Mouse (Mus musculus): ENCODE data around the gene Tmcc1. TPM values are rescaled to one million over a fixed set of nuclear protein-coding genes. Genes with fewer than 3 reads are reported as not detected.
A peak's percentile ranks its signal among the peaks of the same experiment; 100 is the strongest.

Tmcc1 gene
- polyA plus RNA-seq, 1 experiment from 2014 or later = 12.6 TPM

GRCm38 (mm10) chr6:116141696-116142095, 51.6 kb downstream of the Tmcc1 start:
- peak overlapping the region; percentile 8; the same call in 1 of the 2 replicates for H3K4me2 ChIP-seq (ENCODE audit: low read length)
- H3K36me3 ChIP-seq (ENCODE audit: control insufficient read depth, insufficient read depth, low read length) = no peaks in the 10 kb centered on the region
- H3K4me3 ChIP-seq (ENCODE audit: control insufficient read depth in 1 of 2, insufficient read depth in 1 of 2, low read depth in 1 of 2, low read length in 2 of 2) = no peak overlapping the region
- 46% methylated on average over 2 of the region's 2 CpGs for WGBS
- H3K27ac ChIP-seq (replicated peaks in 1 of 2; ENCODE audit: control insufficient read depth in 1 of 2, insufficient read depth in 1 of 2, low read depth in 2 of 2, low read length in 2 of 2) = peak overlapping the region in 1 of 2 experiments; percentile 55; a peak in 2 of 4 replicates
- no peaks in the 10 kb centered on the region for H3K9me3 ChIP-seq (ENCODE audit: control insufficient read depth, low read length)
- ATAC-seq (ENCODE audit: insufficient number of reproducible peaks, insufficient read depth, low FRiP score, low read depth) = no peak
- no peaks in the 10 kb centered on the region for H3K27me3 ChIP-seq (ENCODE audit: control insufficient read depth, insufficient read depth, low read length)
- H3K4me1 ChIP-seq (ENCODE audit: control insufficient read depth in 2 of 2, insufficient read depth in 2 of 2, low read length in 2 of 2) = peaks cover 0 to 25% of the 10 kb centered on the region in 2 experiments; a peak in 3 of 4 replicates
- no peak overlapping the region for H3K9ac ChIP-seq (ENCODE audit: low read length)

- no peak for ATAC-seq (ENCODE audit: insufficient number of reproducible peaks, insufficient read depth, low FRiP score, low read depth)
- Histone ChIP-seq H3K27me3 (ENCODE audit: control insufficient read depth, insufficient read depth, low read length) (no peaks in the 10 kb centered on the region), H3K4me2 (ENCODE audit: low read length) (no peak overlapping the region), H3K4me3 (ENCODE audit: control insufficient read depth in 1 of 2, insufficient read depth in 1 of 2, low read depth in 1 of 2, low read length in 2 of 2) (no peak overlapping the region), H3K4me1 (ENCODE audit: control insufficient read depth in 2 of 2, insufficient read depth in 2 of 2, low read length in 2 of 2) (peaks cover 0 to 21% of the 10 kb centered on the region in 2 experiments; a peak in 3 of 4 replicates), H3K9ac (ENCODE audit: low read length) (no peak overlapping the region), H3K27ac (replicated peaks in 1 of 2; ENCODE audit: control insufficient read depth in 1 of 2, insufficient read depth in 1 of 2, low read depth in 2 of 2, low read length in 2 of 2) (no peak overlapping the region), H3K36me3 (ENCODE audit: control insufficient read depth, insufficient read depth, low read length) (no peaks in the 10 kb centered on the region), H3K9me3 (ENCODE audit: control insufficient read depth, low read length) (no peaks in the 10 kb centered on the region)
Measured at GRCm38 (mm10) chr6:116140782-116141181, 52.5 kb downstream of the Tmcc1 start.

GRCm38 (mm10) chr6:116139143-116139856, 54.0 kb downstream of the Tmcc1 start:
- no peak overlapping the region for H3K9ac ChIP-seq (ENCODE audit: low read length)
- no peak for ATAC-seq (ENCODE audit: insufficient number of reproducible peaks, insufficient read depth, low FRiP score, low read depth)
- H3K4me2 ChIP-seq (ENCODE audit: low read length) = no peak overlapping the region
- no peak overlapping the region for H3K27ac ChIP-seq (replicated peaks in 1 of 2; ENCODE audit: control insufficient read depth in 1 of 2, insufficient read depth in 1 of 2, low read depth in 2 of 2, low read length in 2 of 2)
- H3K4me1 ChIP-seq (ENCODE audit: control insufficient read depth in 2 of 2, insufficient read depth in 2 of 2, low read length in 2 of 2) = peaks cover 0 to 17% of the 10 kb centered on the region in 2 experiments; a peak in 3 of 4 replicates
- no peak overlapping the region for H3K4me3 ChIP-seq (ENCODE audit: control insufficient read depth in 1 of 2, insufficient read depth in 1 of 2, low read depth in 1 of 2, low read length in 2 of 2)
- H3K36me3 ChIP-seq (ENCODE audit: control insufficient read depth, insufficient read depth, low read length) = no peaks in the 10 kb centered on the region
- H3K9me3 ChIP-seq (ENCODE audit: control insufficient read depth, low read length) = no peaks in the 10 kb centered on the region
- no peaks in the 10 kb centered on the region for H3K27me3 ChIP-seq (ENCODE audit: control insufficient read depth, insufficient read depth, low read length)
- WGBS = 60% methylated on average over 2 of the region's 2 CpGs

- Histone ChIP-seq H3K27ac (replicated peaks in 1 of 2; ENCODE audit: control insufficient read depth in 1 of 2, insufficient read depth in 1 of 2, low read depth in 2 of 2, low read length in 2 of 2) (no peak overlapping the region), H3K9me3 (ENCODE audit: control insufficient read depth, low read length) (no peaks in the 10 kb centered on the region), H3K4me3 (ENCODE audit: control insufficient read depth in 1 of 2, insufficient read depth in 1 of 2, low read depth in 1 of 2, low read length in 2 of 2) (no peak overlapping the region), H3K27me3 (ENCODE audit: control insufficient read depth, insufficient read depth, low read length) (no peaks in the 10 kb centered on the region), H3K36me3 (ENCODE audit: control insufficient read depth, insufficient read depth, low read length) (peaks cover 10% of the 10 kb centered on the region), H3K4me2 (ENCODE audit: low read length) (peak overlapping the region; percentile 24; the same call in 1 of the 2 replicates), H3K4me1 (ENCODE audit: control insufficient read depth in 2 of 2, insufficient read depth in 2 of 2, low read length in 2 of 2) (peaks cover 0 to 3% of the 10 kb centered on the region in 2 experiments; a peak in 1 of 4 replicates), H3K9ac (ENCODE audit: low read length) (no peak overlapping the region)
- ATAC-seq (ENCODE audit: insufficient number of reproducible peaks, insufficient read depth, low FRiP score, low read depth) = no peak
- 42% methylated on average over 7 of the region's 7 CpGs for WGBS
Measured at GRCm38 (mm10) chr6:116135971-116136632, 57.2 kb downstream of the Tmcc1 start.

GRCm38 (mm10) chr6:116133756-116134155, 59.5 kb downstream of the Tmcc1 start:
- 81% methylated on average over 8 of the region's 8 CpGs for whole genome bisulfite sequencing

GRCm38 (mm10) chr6:116131771-116132170, 61.5 kb downstream of the Tmcc1 start:
- Histone ChIP-seq H3K4me2 (ENCODE audit: low read length) (no peak overlapping the region), H3K4me3 (ENCODE audit: control insufficient read depth in 1 of 2, insufficient read depth in 1 of 2, low read depth in 1 of 2, low read length in 2 of 2) (no peak overlapping the region), H3K27ac (replicated peaks in 1 of 2; ENCODE audit: control insufficient read depth in 1 of 2, insufficient read depth in 1 of 2, low read depth in 2 of 2, low read length in 2 of 2) (no peak overlapping the region), H3K9ac (ENCODE audit: low read length) (no peak overlapping the region), H3K36me3 (ENCODE audit: control insufficient read depth, insufficient read depth, low read length) (peaks cover 10% of the 10 kb centered on the region), H3K27me3 (ENCODE audit: control insufficient read depth, insufficient read depth, low read length) (no peaks in the 10 kb centered on the region), H3K9me3 (ENCODE audit: control insufficient read depth, low read length) (no peaks in the 10 kb centered on the region), H3K4me1 (ENCODE audit: control insufficient read depth in 2 of 2, insufficient read depth in 2 of 2, low read length in 2 of 2) (peaks cover 0 to 3% of the 10 kb centered on the region in 2 experiments; a peak in 1 of 4 replicates)
- WGBS = 81% methylated on average over 1 of the region's 1 CpGs
- no peak for ATAC-seq (ENCODE audit: insufficient number of reproducible peaks, insufficient read depth, low FRiP score, low read depth)

More at GRCm38 (mm10) chr6:116133756-116134155, 59.5 kb downstream of the Tmcc1 start:
- peaks cover 10% of the 10 kb centered on the region for H3K36me3 ChIP-seq (ENCODE audit: control insufficient read depth, insufficient read depth, low read length)
- ATAC-seq (ENCODE audit: insufficient number of reproducible peaks, insufficient read depth, low FRiP score, low read depth) = no peak
- no peak overlapping the region for H3K4me3 ChIP-seq (ENCODE audit: control insufficient read depth in 1 of 2, insufficient read depth in 1 of 2, low read depth in 1 of 2, low read length in 2 of 2)
- no peak overlapping the region for H3K27ac ChIP-seq (replicated peaks in 1 of 2; ENCODE audit: control insufficient read depth in 1 of 2, insufficient read depth in 1 of 2, low read depth in 2 of 2, low read length in 2 of 2)
- H3K27me3 ChIP-seq (ENCODE audit: control insufficient read depth, insufficient read depth, low read length) = no peaks in the 10 kb centered on the region
- H3K9ac ChIP-seq (ENCODE audit: low read length) = no peak overlapping the region
- no peak overlapping the region for H3K4me2 ChIP-seq (ENCODE audit: low read length)
- H3K9me3 ChIP-seq (ENCODE audit: control insufficient read depth, low read length) = no peaks in the 10 kb centered on the region
- H3K4me1 ChIP-seq (ENCODE audit: control insufficient read depth in 2 of 2, insufficient read depth in 2 of 2, low read length in 2 of 2) = peaks cover 0 to 3% of the 10 kb centered on the region in 2 experiments; a peak in 1 of 4 replicates

- Histone ChIP-seq H3K4me3 (ENCODE audit: control insufficient read depth in 1 of 2, insufficient read depth in 1 of 2, low read depth in 1 of 2, low read length in 2 of 2) (no peak overlapping the region), H3K27me3 (ENCODE audit: control insufficient read depth, insufficient read depth, low read length) (no peaks in the 10 kb centered on the region), H3K4me2 (ENCODE audit: low read length) (no peak overlapping the region), H3K27ac (replicated peaks in 1 of 2; ENCODE audit: control insufficient read depth in 1 of 2, insufficient read depth in 1 of 2, low read depth in 2 of 2, low read length in 2 of 2) (no peak overlapping the region), H3K9me3 (ENCODE audit: control insufficient read depth, low read length) (no peaks in the 10 kb centered on the region), H3K9ac (ENCODE audit: low read length) (no peak overlapping the region), H3K36me3 (ENCODE audit: control insufficient read depth, insufficient read depth, low read length) (peaks cover 8% of the 10 kb centered on the region), H3K4me1 (ENCODE audit: control insufficient read depth in 2 of 2, insufficient read depth in 2 of 2, low read length in 2 of 2) (peaks cover 3 to 4% of the 10 kb centered on the region in 2 experiments; a peak in 3 of 4 replicates)
- WGBS = 3% methylated on average over 1 of the region's 1 CpGs
- ATAC-seq (ENCODE audit: insufficient number of reproducible peaks, insufficient read depth, low FRiP score, low read depth) = no peak
Measured at GRCm38 (mm10) chr6:116128710-116129109, 64.6 kb downstream of the Tmcc1 start.

Measured in heart, embryonic 14.5 days (tissue).